Mouse (Mus musculus): Measurements from ENCODE around the gene Boc. TPM values are rescaled to one million over a fixed set of nuclear protein-coding genes. Genes with fewer than 3 reads are reported as not detected.

Boc gene
- polyA plus RNA-seq, 1 experiment = not detected

GRCm38 (mm10) chr16:44509458-44510344 is 49.0 kb downstream of the Boc start:
- no peak overlapping the region for H3K4me3 ChIP-seq (ENCODE audit: insufficient read depth, low read length)
- no peak overlapping the region for H3K27ac ChIP-seq (ENCODE audit: insufficient read depth, low read depth, low read length)
- no peak for TF ChIP-seq CTCF (IDR thresholded peaks at IDR 0.05; ENCODE audit: low read depth, low read length)
- no peak for TF ChIP-seq POLR2A (IDR thresholded peaks at IDR 0.05; ENCODE audit: borderline replicate concordance, low read depth, low read length)

GRCm38 (mm10) chr16:44508772-44509171 is 49.9 kb downstream of the Boc start:
- Histone ChIP-seq H3K4me1 (ENCODE audit: control insufficient read depth, insufficient read depth, low read length) (no peaks in the 10 kb centered on the region), H3K27ac (ENCODE audit: insufficient read depth, low read depth, low read length) (no peak overlapping the region), H3K4me3 (ENCODE audit: insufficient read depth, low read length) (no peak overlapping the region)
- TF ChIP-seq POLR2A (IDR thresholded peaks at IDR 0.05; ENCODE audit: borderline replicate concordance, low read depth, low read length) = no peak
- TF ChIP-seq CTCF (IDR thresholded peaks at IDR 0.05; ENCODE audit: low read depth, low read length) = no peak

More at GRCm38 (mm10) chr16:44509458-44510344, 49.0 kb downstream of the Boc start:
- no peaks in the 10 kb centered on the region for H3K4me1 ChIP-seq (ENCODE audit: control insufficient read depth, insufficient read depth, low read length)

DNA sequence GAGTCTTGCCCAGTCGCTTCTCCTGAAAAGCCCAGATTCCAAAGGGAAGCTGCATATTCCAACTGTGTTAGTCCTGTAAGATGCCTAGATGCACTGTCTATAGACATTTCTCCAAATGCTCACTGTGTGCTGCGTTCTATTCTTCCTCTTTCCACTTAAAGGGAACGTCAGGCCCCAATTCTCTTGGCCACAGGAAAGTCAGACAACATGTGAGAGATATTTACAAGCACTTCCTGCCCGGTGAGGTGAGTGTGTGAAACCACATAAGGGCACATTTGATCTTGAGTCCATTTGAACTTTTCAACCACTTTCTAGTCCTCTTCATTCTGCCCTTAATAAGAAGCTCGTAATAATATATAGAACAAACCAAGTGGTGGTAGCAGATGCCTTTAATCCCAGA is 50.7 kb downstream of the Boc start:
- TF ChIP-seq POLR2A (IDR thresholded peaks at IDR 0.05; ENCODE audit: borderline replicate concordance, low read depth, low read length) = no peak
- TF ChIP-seq CTCF (IDR thresholded peaks at IDR 0.05; ENCODE audit: low read depth, low read length) = no peak
- Histone ChIP-seq H3K27ac (ENCODE audit: insufficient read depth, low read depth, low read length) (no peak overlapping the region), H3K4me1 (ENCODE audit: control insufficient read depth, insufficient read depth, low read length) (no peaks in the 10 kb centered on the region), H3K4me3 (ENCODE audit: insufficient read depth, low read length) (no peak overlapping the region)

DNA sequence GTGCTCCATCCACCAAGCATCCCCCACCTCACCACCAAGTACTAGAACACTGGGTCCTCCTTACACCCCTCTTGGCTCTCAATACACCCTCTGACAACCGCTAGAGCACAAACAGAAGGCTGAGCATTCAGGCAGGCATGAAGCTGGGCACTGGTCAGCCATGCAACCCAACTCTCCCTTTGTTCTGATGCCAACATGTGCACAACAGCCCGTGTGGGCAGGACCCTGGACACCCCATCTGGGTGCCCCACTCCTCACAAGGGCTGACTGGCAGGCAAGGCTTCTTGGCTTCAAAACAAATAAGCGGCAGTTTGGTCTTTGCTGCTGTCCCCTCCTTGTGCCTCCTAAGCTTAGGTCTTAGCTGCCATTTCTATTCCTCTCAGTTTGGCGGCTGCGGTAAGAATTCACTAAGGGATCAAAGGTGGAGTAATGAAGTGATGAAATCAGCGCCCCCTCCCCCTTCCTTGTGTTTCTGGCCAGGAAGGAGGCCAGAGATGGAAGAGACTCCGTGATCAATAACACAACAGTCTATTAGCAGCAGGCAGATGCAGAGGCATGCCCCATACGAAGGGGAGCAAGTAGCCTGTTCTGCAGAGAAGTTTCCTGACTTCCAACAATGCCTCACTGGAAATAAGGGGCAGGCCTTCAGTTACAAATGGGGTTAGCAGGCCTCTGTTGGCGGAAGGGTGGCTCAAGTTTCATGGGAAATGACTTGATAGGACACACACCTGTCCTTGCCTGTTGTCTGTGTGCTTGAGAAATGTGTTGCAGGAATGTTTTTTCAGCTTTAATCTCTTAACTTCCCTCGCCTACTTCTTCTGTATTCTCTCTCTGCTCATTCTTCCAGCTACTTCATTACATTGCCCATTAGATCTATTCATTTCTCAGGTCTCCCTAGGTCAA is 51.4 kb downstream of the Boc start:
- H3K4me1 ChIP-seq (ENCODE audit: control insufficient read depth, insufficient read depth, low read length) = no peaks in the 10 kb centered on the region
- no peak overlapping the region for H3K27ac ChIP-seq (ENCODE audit: insufficient read depth, low read depth, low read length)
- no peak for TF ChIP-seq POLR2A (IDR thresholded peaks at IDR 0.05; ENCODE audit: borderline replicate concordance, low read depth, low read length)
- TF ChIP-seq CTCF (IDR thresholded peaks at IDR 0.05; ENCODE audit: low read depth, low read length) = no peak
- no peak overlapping the region for H3K4me3 ChIP-seq (ENCODE audit: insufficient read depth, low read length)

- Histone ChIP-seq H3K27ac (ENCODE audit: insufficient read depth, low read depth, low read length) (no peak overlapping the region), H3K4me3 (ENCODE audit: insufficient read depth, low read length) (no peak overlapping the region), H3K4me1 (ENCODE audit: control insufficient read depth, insufficient read depth, low read length) (no peaks in the 10 kb centered on the region)
- no peak for TF ChIP-seq POLR2A (IDR thresholded peaks at IDR 0.05; ENCODE audit: borderline replicate concordance, low read depth, low read length)
- no peak for TF ChIP-seq CTCF (IDR thresholded peaks at IDR 0.05; ENCODE audit: low read depth, low read length)
Observed at GRCm38 (mm10) chr16:44505243-44505642, 53.5 kb downstream of the Boc start.

GRCm38 (mm10) chr16:44502895-44503575 is 55.7 kb downstream of the Boc start:
- H3K27ac ChIP-seq (ENCODE audit: insufficient read depth, low read depth, low read length) = no peak overlapping the region
- no peak overlapping the region for H3K4me3 ChIP-seq (ENCODE audit: insufficient read depth, low read length)
- TF ChIP-seq POLR2A (IDR thresholded peaks at IDR 0.05; ENCODE audit: borderline replicate concordance, low read depth, low read length) = no peak
- TF ChIP-seq CTCF (IDR thresholded peaks at IDR 0.05; ENCODE audit: low read depth, low read length) = no peak
- no peaks in the 10 kb centered on the region for H3K4me1 ChIP-seq (ENCODE audit: control insufficient read depth, insufficient read depth, low read length)

DNA sequence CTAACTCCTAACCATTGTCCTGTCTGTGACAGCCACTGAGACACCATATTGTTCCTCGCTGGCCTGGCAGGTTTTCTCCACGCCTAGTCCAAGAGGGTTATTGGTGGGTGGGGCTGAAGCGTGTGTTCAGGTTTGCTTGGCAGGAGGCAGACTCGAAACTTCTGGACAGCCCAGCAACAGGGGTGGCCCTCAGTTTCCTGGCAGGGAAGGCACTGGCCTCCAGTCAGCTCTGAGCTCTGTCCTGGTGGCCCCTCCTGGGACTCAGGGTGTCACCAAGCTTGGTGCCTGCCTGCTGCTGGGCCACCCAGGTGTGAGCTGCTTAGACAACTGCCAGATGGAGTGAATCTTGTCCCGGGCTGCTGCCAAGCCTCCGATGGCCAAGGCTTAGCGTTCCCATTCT is 56.4 kb downstream of the Boc start:
- no peak for TF ChIP-seq POLR2A (IDR thresholded peaks at IDR 0.05; ENCODE audit: borderline replicate concordance, low read depth, low read length)
- no peak for TF ChIP-seq CTCF (IDR thresholded peaks at IDR 0.05; ENCODE audit: low read depth, low read length)
- no peaks in the 10 kb centered on the region for H3K4me1 ChIP-seq (ENCODE audit: control insufficient read depth, insufficient read depth, low read length)
- no peak overlapping the region for H3K27ac ChIP-seq (ENCODE audit: insufficient read depth, low read depth, low read length)
- H3K4me3 ChIP-seq (ENCODE audit: insufficient read depth, low read length) = no peak overlapping the region

GRCm38 (mm10) chr16:44501783-44502182 is 56.9 kb downstream of the Boc start:
- no peaks in the 10 kb centered on the region for H3K4me1 ChIP-seq (ENCODE audit: control insufficient read depth, insufficient read depth, low read length)
- H3K27ac ChIP-seq (ENCODE audit: insufficient read depth, low read depth, low read length) = no peak overlapping the region
- TF ChIP-seq POLR2A (IDR thresholded peaks at IDR 0.05; ENCODE audit: borderline replicate concordance, low read depth, low read length) (no peak), CTCF (IDR thresholded peaks at IDR 0.05; ENCODE audit: low read depth, low read length) (no peak)
- H3K4me3 ChIP-seq (ENCODE audit: insufficient read depth, low read length) = no peak overlapping the region

- H3K27ac ChIP-seq (ENCODE audit: insufficient read depth, low read depth, low read length) = no peak overlapping the region
- no peak for TF ChIP-seq CTCF (IDR thresholded peaks at IDR 0.05; ENCODE audit: low read depth, low read length)
- no peak for TF ChIP-seq POLR2A (IDR thresholded peaks at IDR 0.05; ENCODE audit: borderline replicate concordance, low read depth, low read length)
- no peaks in the 10 kb centered on the region for H3K4me1 ChIP-seq (ENCODE audit: control insufficient read depth, insufficient read depth, low read length)
Observed at GRCm38 (mm10) chr16:44498447-44498846, 60.2 kb downstream of the Boc start.

More at GRCm38 (mm10) chr16:44498447-44498846, 60.2 kb downstream of the Boc start:
- no peak overlapping the region for H3K4me3 ChIP-seq (ENCODE audit: insufficient read depth, low read length)

Measured in bone marrow macrophage, adult 2 months (primary cell).